Mouse (Mus musculus): Measurements from ENCODE around the gene Gm3558.
"Not testable (repeated sequence)": the region's sequence is repeated elsewhere in the genome, so short reads cannot be mapped to it uniquely, and the experiment has no call there.

Gm3558 gene

GRCm38 (mm10) chr14:7568382-7568781 is at the start of gene Gm3558:
Gm3558 (minus strand) TSS chr14:7568566.
- DNase-seq (ENCODE audit: low spot score) = not testable (repeated sequence)

GRCm38 (mm10) chr14:7595492-7595891 is 27.1 kb upstream of the Gm3558 start, which contains the start of gene Gm10338:
Gm10338 (minus strand) TSS chr14:7595592.
- DNase-seq (ENCODE audit: low spot score) = not testable (repeated sequence)

- not testable (repeated sequence) for DNase-seq (ENCODE audit: low spot score)
Measured at GRCm38 (mm10) chr14:7567890-7568289, 476 bp downstream of the Gm3558 start.

- DNase-seq (ENCODE audit: low spot score) = not testable (repeated sequence)
Measured at GRCm38 (mm10) chr14:7567266-7567665, 1.1 kb downstream of the Gm3558 start.
